Mouse (Mus musculus) MEL (cell line): ENCODE data around the gene E130309D02Rik. TPM values are rescaled to one million over a fixed set of nuclear protein-coding genes. Genes with fewer than 3 reads are reported as not detected.

Experiments used
- DNase-seq: peaks from one replicate; pipeline ENCODE4 v3.0.0; 2011; ENCODE audit warnings: low read depth, low spot score
- H3K27ac ChIP-seq: 2 replicates; pipeline ENCODE4 v1.5.1; 2012; ENCODE audit warnings: low read depth, mild to moderate bottlenecking, control low read depth, low read length, moderate library complexity; ENCODE audit not compliant: control insufficient read depth
- H3K27me3 ChIP-seq, 2 experiments: fragments of 150-350 bp in 1 of 2; sonication (generic) in 1 of 2; 2 replicates each; pipeline ENCODE4 v1.6.1; 2012; ENCODE audit warnings: low read length in 2 of 2, mild to moderate bottlenecking in 2 of 2, improper control_type of control experiment in 1 of 2, moderate library complexity in 1 of 2; ENCODE audit not compliant: insufficient read depth in 2 of 2, control insufficient read depth in 1 of 2
- H3K36me3 ChIP-seq, 2 experiments: 2 replicates each; pipeline ENCODE4 v1.6.1; 2012 to 2014; ENCODE audit warnings: low read length in 2 of 2, improper control_type of control experiment in 1 of 2, inconsistent platforms in 1 of 2, mild to moderate bottlenecking in 1 of 2; ENCODE audit not compliant: insufficient read depth in 2 of 2, control insufficient read depth in 1 of 2
- H3K4me1 ChIP-seq, 2 experiments: fragments of 150-350 bp in 1 of 2; sonication (generic) in 1 of 2; 2 replicates each; pipeline ENCODE4 v1.6.1; 2012; ENCODE audit warnings: low read length in 2 of 2, improper control_type of control experiment in 1 of 2, mild to moderate bottlenecking in 1 of 2; ENCODE audit not compliant: insufficient read depth in 2 of 2, control insufficient read depth in 1 of 2
- H3K4me3 ChIP-seq, 2 experiments: fragments of 150-350 bp in 1 of 2; sonication (generic) in 1 of 2; 2 replicates each; pipeline ENCODE4 v1.5.1; 2012; ENCODE audit warnings: low read depth in 2 of 2, low read length in 2 of 2, mild to moderate bottlenecking in 2 of 2, moderate library complexity in 2 of 2, control low read depth in 1 of 2, improper control_type of control experiment in 1 of 2; ENCODE audit not compliant: control insufficient read depth in 1 of 2, insufficient read depth in 1 of 2
- H3K79me2 ChIP-seq: 2 replicates; pipeline ENCODE4 v1.6.1; 2012; ENCODE audit warnings: mild to moderate bottlenecking, low read length, moderate library complexity; ENCODE audit not compliant: control insufficient read depth, poor library complexity, insufficient read depth
- H3K9ac ChIP-seq: 2 replicates; pipeline ENCODE4 v1.6.1; 2012; ENCODE audit warnings: low read depth, mild to moderate bottlenecking, control low read depth, low read length, moderate library complexity; ENCODE audit not compliant: control insufficient read depth, poor library complexity, severe bottlenecking
- H3K9me3 ChIP-seq: fragments of 150-350 bp; sonication (generic); replicated peaks from 2 replicates; pipeline ENCODE4 v1.6.1; 2012; ENCODE audit warnings: mild to moderate bottlenecking, low read length, improper control_type of control experiment, moderate library complexity; ENCODE audit not compliant: insufficient read depth
- CTCF ChIP-seq, 3 experiments: IDR thresholded peaks in 2 of 3; conservative IDR thresholded peaks in 1 of 3; 2 replicates each; pipeline ENCODE4 v1.5.1; 2011 to 2012; ENCODE audit warnings: low read length in 3 of 3, low read depth in 2 of 3, mild to moderate bottlenecking in 2 of 3, improper control_type of control experiment in 1 of 3, inconsistent platforms in 1 of 3, mixed read lengths in 1 of 3, moderate library complexity in 1 of 3; ENCODE audit not compliant: control insufficient read depth in 1 of 3, insufficient read depth in 1 of 3, poor library complexity in 1 of 3, severe bottlenecking in 1 of 3
- E2F4 ChIP-seq: IDR thresholded peaks from 2 replicates; pipeline ENCODE4 v1.6.1; 2011; ENCODE audit warnings: low read depth, low read length, improper control_type of control experiment, borderline replicate concordance
- ETS1 ChIP-seq: IDR thresholded peaks from 2 replicates; pipeline ENCODE4 v1.6.1; 2012; ENCODE audit warnings: low read depth, mild to moderate bottlenecking, inconsistent platforms, low read length, improper control_type of control experiment, moderate library complexity
- GABPA ChIP-seq: IDR thresholded peaks from 2 replicates; pipeline ENCODE4 v1.6.1; 2012; ENCODE audit warnings: low read depth, mild to moderate bottlenecking, inconsistent platforms, low read length, improper control_type of control experiment, moderate library complexity
- HCFC1 ChIP-seq: IDR thresholded peaks from 2 replicates; pipeline ENCODE4 v1.6.1; 2012; ENCODE audit warnings: low read depth, mild to moderate bottlenecking, inconsistent platforms, low read length, improper control_type of control experiment, moderate library complexity
- MAZ ChIP-seq: IDR thresholded peaks from 2 replicates; pipeline ENCODE4 v1.6.1; 2012; ENCODE audit warnings: low read depth, mild to moderate bottlenecking, inconsistent platforms, low read length, improper control_type of control experiment
- MXI1 ChIP-seq: IDR thresholded peaks from 2 replicates; pipeline ENCODE4 v1.6.1; 2011; ENCODE audit warnings: mild to moderate bottlenecking, low read depth, low read length, improper control_type of control experiment
- MYC ChIP-seq: IDR thresholded peaks from 2 replicates; pipeline ENCODE4 v1.6.1; 2011; ENCODE audit warnings: low read depth, mild to moderate bottlenecking, low read length, improper control_type of control experiment, moderate library complexity
- POLR2A ChIP-seq, 2 experiments: IDR thresholded peaks; 2 replicates each; pipeline ENCODE4 v1.6.1; 2011 to 2012; ENCODE audit warnings: low read length in 2 of 2, mild to moderate bottlenecking in 2 of 2, control low read depth in 1 of 2, improper control_type of control experiment in 1 of 2, low read depth in 1 of 2, moderate library complexity in 1 of 2; ENCODE audit not compliant: control insufficient read depth in 1 of 2, insufficient read depth in 1 of 2, poor library complexity in 1 of 2
- POLR2AphosphoS2 ChIP-seq: IDR thresholded peaks from 2 replicates; pipeline ENCODE4 v1.6.1; 2011; ENCODE audit warnings: low read length, improper control_type of control experiment
- RAD21 ChIP-seq: IDR thresholded peaks from 2 replicates; pipeline ENCODE4 v1.6.1; 2011; ENCODE audit warnings: mild to moderate bottlenecking, low read depth, low read length, improper control_type of control experiment
- SIN3A ChIP-seq: IDR thresholded peaks from 2 replicates; pipeline ENCODE4 v1.6.1; 2012; ENCODE audit warnings: low read length, improper control_type of control experiment, inconsistent platforms
- SMC3 ChIP-seq: IDR thresholded peaks from 2 replicates; pipeline ENCODE4 v1.6.1; 2011; ENCODE audit warnings: low read depth, low read length, improper control_type of control experiment
- TAL1 ChIP-seq: IDR thresholded peaks from 2 replicates; pipeline ENCODE4 v1.6.1; 2012; ENCODE audit warnings: mild to moderate bottlenecking, inconsistent platforms, low read length, moderate library complexity, mixed read lengths
- TBP ChIP-seq: IDR thresholded peaks from 2 replicates; pipeline ENCODE4 v1.8.0; 2011; ENCODE audit warnings: low read depth, low read length, improper control_type of control experiment
- TCF12 ChIP-seq: IDR thresholded peaks from 2 replicates; pipeline ENCODE4 v1.6.1; 2014; ENCODE audit warnings: low read depth, mild to moderate bottlenecking, inconsistent platforms, low read length, improper control_type of control experiment, moderate library complexity
- USF1 ChIP-seq: IDR thresholded peaks from 2 replicates; pipeline ENCODE4 v1.6.1; 2014; ENCODE audit warnings: low read depth, mild to moderate bottlenecking, inconsistent platforms, low read length, improper control_type of control experiment, moderate library complexity
- ZC3H11A ChIP-seq: IDR thresholded peaks from 2 replicates; pipeline ENCODE4 v1.6.1; 2012; ENCODE audit warnings: low read depth, mild to moderate bottlenecking, inconsistent platforms, low read length, improper control_type of control experiment
- ZMIZ1 ChIP-seq: IDR thresholded peaks from 2 replicates; pipeline ENCODE4 v1.6.1; 2012; ENCODE audit warnings: low read depth, mild to moderate bottlenecking, inconsistent platforms, low read length, improper control_type of control experiment, moderate library complexity
- ZNF384 ChIP-seq: IDR thresholded peaks from 2 replicates; pipeline ENCODE4 v1.6.1; 2012; ENCODE audit warnings: low read depth, mild to moderate bottlenecking, inconsistent platforms, low read length, improper control_type of control experiment
- polyA plus RNA-seq, 2 experiments: library from polyadenylated mRNA; stranded (reverse) in 1 of 2; unstranded in 1 of 2; fragments of >175 nt in 1 of 2; fragments of >200 nt in 1 of 2; gene quantifications; 2 replicates each; pipeline versions ENCODE4 v1.2.1 to v1.2.4; 2012; ENCODE audit warnings: low replicate concordance in 2 of 2, low read depth in 1 of 2; ENCODE audit not compliant: insufficient read length in 2 of 2, insufficient read depth in 1 of 2, missing spikeins in 1 of 2
- total RNA-seq: library from RNA; depleted of rRNA; stranded (reverse); fragments of 300-350 nt; gene quantifications from 2 replicates; pipeline ENCODE4 v1.2.3, GENCODE M21; 2012

E130309D02Rik gene
- total and polyA plus RNA-seq, 3 experiments, result 59.3 to 92.4 TPM; not detected in 1

DNA sequence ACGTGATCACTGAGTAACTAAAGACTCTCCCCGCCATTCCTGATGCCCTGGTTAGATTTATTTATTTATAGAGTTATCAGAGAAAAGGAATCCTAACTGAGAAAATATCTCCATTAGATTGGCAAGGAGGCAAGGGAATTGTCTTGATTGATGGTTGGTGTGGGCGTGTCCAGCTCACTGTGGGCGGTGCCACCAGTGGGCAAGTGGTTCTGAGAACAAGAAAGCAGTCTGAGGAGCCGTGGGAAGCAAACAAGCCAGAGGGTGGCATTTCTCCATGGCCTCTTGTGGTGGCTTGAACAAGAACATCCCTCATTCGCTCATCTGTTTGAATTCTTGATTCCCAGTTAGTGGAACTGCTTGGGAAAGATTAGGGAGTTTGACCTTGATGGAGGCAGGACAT, 24.4 kb upstream of the E130309D02Rik start:
- no peak for DNase-seq
- Histone ChIP-seq H3K27me3 (peaks cover 2 to 5% of the 10 kb centered on the region in 2 experiments), H3K36me3 (no peaks in the 10 kb centered on the region), H3K4me1 (no peaks in the 10 kb centered on the region), H3K79me2 (no peaks in the 10 kb centered on the region), H3K9me3 (no peaks in the 10 kb centered on the region), H3K9ac (no peak overlapping the region), H3K4me3 (no peak overlapping the region), H3K27ac (no peak overlapping the region)
- TF ChIP-seq MXI1 (no peak), SIN3A (no peak), POLR2AphosphoS2 (no peak), ZMIZ1 (no peak), RAD21 (no peak), ZC3H11A (no peak), MYC (no peak), E2F4 (no peak), ETS1 (no peak)

DNA sequence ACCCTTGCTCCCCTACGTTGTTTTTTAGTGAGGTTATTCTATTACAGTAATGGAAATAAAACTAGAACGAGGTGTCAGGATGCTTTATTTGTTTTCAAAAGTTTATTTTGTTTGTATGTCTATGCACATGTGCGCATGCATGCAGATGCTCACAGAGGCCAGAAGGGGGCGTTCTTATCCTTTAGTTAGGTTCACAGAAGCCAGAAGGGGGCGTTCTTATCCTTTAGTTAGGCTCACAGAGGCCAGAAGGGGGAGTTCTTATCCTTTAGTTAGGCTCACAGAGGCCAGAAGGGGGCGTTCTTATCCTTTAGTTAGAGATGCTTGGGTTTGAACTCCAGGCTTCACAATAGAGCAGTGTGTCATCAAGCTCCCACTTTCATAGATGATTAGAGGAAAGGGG, 21.4 kb upstream of the E130309D02Rik start:
- DNase-seq, result no peak
- TF ChIP-seq TCF12 (no peak), MYC (no peak), HCFC1 (no peak), ZNF384 (no peak), POLR2A (IDR thresholded peaks at IDR 0.05; ENCODE audit: control insufficient read depth in 1 of 2, insufficient read depth in 1 of 2, low read depth in 1 of 2, low read length in 2 of 2, poor library complexity in 1 of 2) (no peak), GABPA (no peak), CTCF (IDR thresholded peaks at IDR 0.05 in 2 of 3, conservative IDR thresholded peaks at IDR 0.05 in 1 of 3; ENCODE audit: control insufficient read depth in 1 of 3, insufficient read depth in 1 of 3, low read depth in 2 of 3, low read length in 3 of 3, poor library complexity in 1 of 3, severe bottlenecking in 1 of 3) (peak; percentile 29 to 80 (median 35); a peak in 4 of 6 replicates), SMC3 (no peak; the same call in 1 of the 2 replicates), RAD21 (peak; percentile 9; the same call in 1 of the 2 replicates), TBP (no peak), USF1 (no peak), TAL1 (no peak), POLR2AphosphoS2 (no peak), MAZ (no peak)

More for the DNA sequence above, 21.4 kb upstream of the E130309D02Rik start:
- Histone ChIP-seq H3K9ac (no peak overlapping the region), H3K4me3 (no peak overlapping the region), H3K36me3 (no peaks in the 10 kb centered on the region), H3K27me3 (peaks cover under 1 to 2% of the 10 kb centered on the region in 2 experiments), H3K27ac (no peak overlapping the region), H3K9me3 (no peaks in the 10 kb centered on the region), H3K4me1 (no peaks in the 10 kb centered on the region), H3K79me2 (no peaks in the 10 kb centered on the region)
